Mouse (Mus musculus): ENCODE data around the gene Kcnd1.

- TF ChIP-seq GATA1 (IDR thresholded peaks at IDR 0.05; ENCODE audit: borderline replicate concordance, low read length), result no peak
- TF ChIP-seq FLI1 (IDR thresholded peaks at IDR 0.05; ENCODE audit: low read length), result no peak
Observed at GRCm38 (mm10) chrX:7859191-7859753, 37.2 kb downstream of the Kcnd1 start.

Measured in megakaryocyte, embryonic 14.5 days (primary cell).